Comparison of ENCODE assay signal across 8 mouse cellular contexts in genomic region chr3:75557292-75557691, GRCm38 (mm10). TPM values are rescaled to one million over a fixed set of nuclear protein-coding genes. Genes with fewer than 3 reads are reported as not detected.
DNase-seq lines count a peak whose midpoint lies in the region; ATAC-seq and TF ChIP-seq lines count a peak whose summit lies in the region.

Gene Serpini1, plus strand, starts transcription at chr3:75557547.

- ATAC-seq in granulocyte monocyte progenitor cell, adult 5-6 weeks (replicated peaks; ENCODE audit: poor library complexity, severe bottlenecking), result peak; percentile 68
- ATAC-seq in intestine, postnatal 0 days, result peak; percentile 91

- no peak for TF ChIP-seq CTCF in intestine, postnatal 0 days (IDR thresholded peaks at IDR 0.05; ENCODE audit: low read depth)

- H3K9me3 ChIP-seq in embryonic facial prominence, embryonic 10.5 days, result no peaks in the 10 kb centered on the region
- H3K9me3 ChIP-seq in intestine, postnatal 0 days (ENCODE audit: control insufficient read depth), result no peaks in the 10 kb centered on the region
- no peaks in the 10 kb centered on the region for H3K9me3 ChIP-seq in midbrain, embryonic 10.5 days (replicated peaks)

- H3K27me3 ChIP-seq in embryonic facial prominence, embryonic 10.5 days (replicated peaks; ENCODE audit: low read depth, poor library complexity, severe bottlenecking), result no peaks in the 10 kb centered on the region
- H3K27me3 ChIP-seq in intestine, postnatal 0 days (replicated peaks; ENCODE audit: control insufficient read depth, insufficient read depth, low read length), result no peaks in the 10 kb centered on the region
- no peaks in the 10 kb centered on the region for H3K27me3 ChIP-seq in midbrain, embryonic 10.5 days (ENCODE audit: low read depth, poor library complexity, severe bottlenecking)

- H3K4me2 ChIP-seq in intestine, postnatal 0 days (replicated peaks; ENCODE audit: low read depth), result peak within 1 kb of the TSS; percentile 83

- peak within 1 kb of the TSS; percentile 91 for H3K27ac ChIP-seq in embryonic facial prominence, embryonic 10.5 days (replicated peaks)
- H3K27ac ChIP-seq in intestine, postnatal 0 days (ENCODE audit: low read depth, low read length), result peak within 1 kb of the TSS; percentile 91
- H3K27ac ChIP-seq in midbrain, embryonic 10.5 days (replicated peaks), result peak within 1 kb of the TSS; percentile 92

- peak within 1 kb of the TSS; percentile 96 for H3K4me3 ChIP-seq in embryonic facial prominence, embryonic 10.5 days
- peak within 1 kb of the TSS; percentile 98 for H3K4me3 ChIP-seq in intestine, postnatal 0 days (ENCODE audit: low read depth, low read length)
- peak within 1 kb of the TSS; percentile 64 for H3K4me3 ChIP-seq in midbrain, embryonic 10.5 days

- peaks cover 10% of the 10 kb centered on the region for H3K4me1 ChIP-seq in embryonic facial prominence, embryonic 10.5 days
- peaks cover 3% of the 10 kb centered on the region; the same call in 1 of the 2 replicates for H3K4me1 ChIP-seq in intestine, postnatal 0 days (replicated peaks; ENCODE audit: control insufficient read depth, insufficient read depth, low read length)
- peaks cover 17% of the 10 kb centered on the region for H3K4me1 ChIP-seq in midbrain, embryonic 10.5 days

- peak within 1 kb of the TSS; percentile 92 for H3K9ac ChIP-seq in intestine, postnatal 0 days (ENCODE audit: low read depth, low read length)

- DNase-seq in embryo, embryonic 10 days (ENCODE audit: low spot score), result peak; percentile 92
- no peak for DNase-seq in embryo, embryonic 9.5 days (ENCODE audit: extremely low spot score)
- DNase-seq in embryonic facial prominence, embryonic 10.5 days (ENCODE audit: low spot score), result peak; percentile 89
- DNase-seq in left cerebral cortex, postnatal 36 days (ENCODE audit: low spot score in 2 of 2), result peak; percentile 89 to 92
- DNase-seq in midbrain, embryonic 10.5 days (ENCODE audit: low spot score), result peak; percentile 90
- DNase-seq in spleen, adult 18-20 months, result peak; percentile 85 to 86

- H3K36me3 ChIP-seq in embryonic facial prominence, embryonic 10.5 days (replicated peaks), result no peaks in the 10 kb centered on the region
- no peaks in the 10 kb centered on the region for H3K36me3 ChIP-seq in intestine, postnatal 0 days (ENCODE audit: control insufficient read depth, insufficient read depth)
- H3K36me3 ChIP-seq in midbrain, embryonic 10.5 days, result no peaks in the 10 kb centered on the region

- under 1% methylated on average over 19 of the region's 19 CpGs for whole genome bisulfite sequencing in embryonic facial prominence, embryonic 10.5 days
- WGBS in intestine, postnatal 0 days, result 0% methylated on average over 19 of the region's 19 CpGs
- under 1% methylated on average over 19 of the region's 19 CpGs for WGBS in midbrain, embryonic 10.5 days

- intact Hi-C loops in left cerebral cortex, postnatal 36 days (cut with DNase I), result loop anchor here (10.0 kb wide), 1 partner anchor 158 kb away; no protein-coding TSS in a partner anchor

RNA-seq across cellular contexts. Expression of gene Serpini1, which starts in this region (rescaled TPM):
- 6.7 and 7.4 TPM in 2 replicates for polyA plus RNA-seq in embryonic facial prominence, embryonic 10.5 days (2016; fragmentation: Nextera tagmentation; extraction: Ambion mirVana)
- total RNA-seq in granulocyte monocyte progenitor cell, adult 5-6 weeks (2014; fragmentation: Nextera tagmentation), result 0.53 and 8.3 TPM in 2 replicates
- total RNA-seq in granulocyte monocyte progenitor cell, adult 5-6 weeks (2017), result 1.2 and 1.3 TPM in 2 replicates
- 8.7 and 9.5 TPM in 2 replicates for polyA plus RNA-seq in intestine, postnatal 0 days (2015; fragmentation: Nextera tagmentation; extraction: Ambion mirVana)
- 100 to 1,000 TPM; 250 to 264 TPM for total RNA-seq in left cerebral cortex, postnatal 36 days (2021)
- polyA plus RNA-seq in midbrain, embryonic 10.5 days (2016; fragmentation: Nextera tagmentation; extraction: Ambion mirVana), result 8.6 and 15.8 TPM in 2 replicates

Comparison
In these comparisons a context has a peak if more than half of its experiments do, and no peak if none do; other contexts are left out.
1. RNA of gene Serpini1 (total RNA-seq): 250 to 264 TPM in left cerebral cortex, postnatal 36 days; 0.53 to 8.3 TPM in granulocyte monocyte progenitor cell, adult 5-6 weeks; every median in the first group is over 10 times any median in the second.
2. Peak in every context shown above with its lines, with median percentiles within 50 percentile points of each other: H3K27ac ChIP-seq and H3K4me3 ChIP-seq.